Mouse (Mus musculus) liver, embryonic 14.5 days (tissue): ENCODE measurements around the gene Cd6. TPM values are rescaled to one million over a fixed set of nuclear protein-coding genes. Genes with fewer than 3 reads are reported as not detected.

Experiments
- ATAC-seq: fragments of 200-750 bp; cut with Nextera tagmentation; 2 replicates; pipeline ENCODE4 v1.8.0; 2017; ENCODE audit warnings: moderate number of reproducible peaks, mild to moderate bottlenecking, moderate library complexity; ENCODE audit not compliant: insufficient read depth
- DNase-seq, 3 experiments: peaks; one replicate each; pipeline ENCODE4 v3.0.0-alpha.2; 2012 to 2013; ENCODE audit warnings: low read depth in 3 of 3, low spot score in 3 of 3
- H3K27ac ChIP-seq: fragments of 300-500 bp; sonication (generic); 2 replicates; pipeline ENCODE4 v1.5.1; 2014; ENCODE audit warnings: moderate library complexity, mild to moderate bottlenecking, control low read depth, inconsistent platforms
- H3K27me3 ChIP-seq: fragments of 300-500 bp; sonication (generic); 2 replicates; pipeline ENCODE4 v1.6.1; 2014; ENCODE audit warnings: mild to moderate bottlenecking, low read length, moderate library complexity; ENCODE audit not compliant: control insufficient read depth, insufficient read depth
- H3K36me3 ChIP-seq: fragments of 300-500 bp; sonication (generic); replicated peaks from 2 replicates; pipeline ENCODE4 v1.6.1; 2014; ENCODE audit warnings: low read depth; ENCODE audit not compliant: control insufficient read depth, insufficient read depth
- H3K4me1 ChIP-seq, 2 experiments: fragments of 200-500 bp in 1 of 2; fragments of 300-500 bp in 1 of 2; sonication (generic) in 1 of 2; replicated peaks; 2 replicates each; pipeline ENCODE4 v1.6.1; 2012 to 2014; ENCODE audit warnings: antibody characterized with exemption in 1 of 2, inconsistent platforms in 1 of 2, low read length in 1 of 2; ENCODE audit not compliant: control insufficient read depth in 2 of 2, insufficient read depth in 2 of 2
- H3K4me2 ChIP-seq: fragments of 300-500 bp; sonication (generic); 2 replicates; pipeline ENCODE4 v1.6.1; 2014; ENCODE audit warnings: low read depth, mild to moderate bottlenecking, control low read depth, moderate library complexity
- H3K4me3 ChIP-seq, 2 experiments: fragments of 200-500 bp in 1 of 2; fragments of 300-500 bp in 1 of 2; sonication (generic) in 1 of 2; 2 replicates each; pipeline ENCODE4 v1.5.1; 2012 to 2014; ENCODE audit warnings: low read depth in 2 of 2, low read length in 2 of 2, mild to moderate bottlenecking in 2 of 2, control low read depth in 1 of 2, inconsistent platforms in 1 of 2, moderate library complexity in 1 of 2; ENCODE audit not compliant: insufficient read depth in 1 of 2
- H3K9ac ChIP-seq: fragments of 300-500 bp; sonication (generic); replicated peaks from 2 replicates; pipeline ENCODE4 v1.6.1; 2014; ENCODE audit warnings: mild to moderate bottlenecking, control low read depth, moderate library complexity
- H3K9me3 ChIP-seq: fragments of 300-500 bp; sonication (generic); 2 replicates; pipeline ENCODE4 v1.6.1; 2016; ENCODE audit warnings: low read length, mixed read lengths; ENCODE audit not compliant: control insufficient read depth
- CTCF ChIP-seq: IDR thresholded peaks from 2 replicates; pipeline ENCODE4 v1.5.1; 2016; ENCODE audit warnings: antibody characterized with exemption, low read depth, control low read depth
- EP300 ChIP-seq: IDR thresholded peaks from 2 replicates; pipeline ENCODE4 v1.6.1; 2016; ENCODE audit warnings: antibody characterized with exemption, low read depth
- WGBS: fragments of 180-500 bp; shearing (Covaris S2); extraction: QIAGEN DNeasy Blood & Tissue Kit; methylation state at CpG from one replicate; pipeline ENCODE4 v1.1.7; 2014; ENCODE audit not compliant: insufficient replicate concordance; 5-methylcytosine and 5-hydroxymethylcytosine counted together
- polyA plus RNA-seq, 2 experiments: library from polyadenylated mRNA; depleted of rRNA in 1 of 2; stranded (reverse) in 1 of 2; unstranded in 1 of 2; fragments of >200 nt; fragmentation: Nextera tagmentation in 1 of 2; extraction: Ambion mirVana in 1 of 2; gene quantifications; 2 replicates each; pipeline versions ENCODE4 v1.2.1 to v1.2.3; 2012 to 2014

The Cd6 gene
- polyA plus RNA-seq, 2 experiments = not detected

DNA sequence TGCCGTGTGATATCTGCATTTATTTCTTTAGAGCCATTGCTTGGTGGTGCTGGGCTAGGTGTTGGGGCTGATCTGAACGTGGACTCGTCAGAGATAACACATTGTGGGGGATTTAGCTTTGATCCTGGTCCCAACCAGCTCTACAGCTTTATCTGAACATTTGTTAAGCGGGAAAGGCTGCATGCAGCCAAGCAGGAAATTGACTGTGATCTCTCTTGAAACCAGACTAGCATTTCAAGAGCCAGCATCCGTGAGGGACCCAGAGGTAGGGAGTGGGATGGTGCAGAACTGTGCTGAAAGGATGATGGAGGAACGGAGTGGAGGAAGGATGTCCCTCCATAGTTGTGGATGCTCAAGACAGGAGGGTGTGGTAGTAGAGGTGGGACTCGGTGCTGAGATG, 56.5 kb downstream of the Cd6 start:
- H3K36me3 ChIP-seq = no peaks in the 10 kb centered on the region
- H3K9me3 ChIP-seq = no peaks in the 10 kb centered on the region
- DNase-seq (no peak), ATAC-seq (no peak)
- H3K27me3 ChIP-seq = no peaks in the 10 kb centered on the region
- H3K4me2 ChIP-seq = no peak overlapping the region
- TF ChIP-seq EP300 (no peak), CTCF (no peak)
- 43% methylated on average over 7 of the region's 7 CpGs for WGBS
- no peak overlapping the region for H3K9ac ChIP-seq
- no peak overlapping the region for H3K27ac ChIP-seq
- H3K4me3 ChIP-seq = no peak overlapping the region
- no peaks in the 10 kb centered on the region for H3K4me1 ChIP-seq

DNA sequence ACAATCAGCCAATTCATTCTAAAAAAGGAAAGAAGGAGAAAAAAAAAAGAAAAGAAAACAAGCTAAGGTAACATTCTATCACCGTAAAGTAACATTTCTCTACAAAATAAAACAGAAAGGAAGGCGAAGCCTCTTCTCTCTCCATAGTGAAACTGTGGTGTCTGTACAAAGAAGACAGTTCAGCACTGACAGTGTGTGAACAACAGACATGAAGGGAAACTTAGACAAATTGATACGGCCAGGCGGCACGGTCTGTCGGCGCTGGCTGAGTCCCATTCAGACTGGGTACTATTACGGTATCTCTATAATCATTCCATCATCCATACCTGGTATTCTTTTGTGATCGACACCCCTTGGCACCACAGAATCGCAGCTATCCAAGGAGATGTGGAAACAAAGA, 57.0 kb downstream of the Cd6 start:
- Histone ChIP-seq H3K4me1 (no peaks in the 10 kb centered on the region), H3K27ac (no peak overlapping the region), H3K36me3 (no peaks in the 10 kb centered on the region), H3K9me3 (no peaks in the 10 kb centered on the region), H3K4me2 (no peak overlapping the region), H3K4me3 (no peak overlapping the region), H3K9ac (no peak overlapping the region), H3K27me3 (no peaks in the 10 kb centered on the region)
- 73% methylated on average over 10 of the region's 10 CpGs for WGBS
- TF ChIP-seq CTCF (no peak), EP300 (no peak)
- DNase-seq (no peak), ATAC-seq (no peak)

GRCm38 (mm10) chr19:10771995-10772394, 57.9 kb downstream of the Cd6 start:
- Histone ChIP-seq H3K4me3 (no peak overlapping the region), H3K4me2 (no peak overlapping the region), H3K9me3 (no peaks in the 10 kb centered on the region), H3K9ac (no peak overlapping the region), H3K27me3 (no peaks in the 10 kb centered on the region), H3K36me3 (no peaks in the 10 kb centered on the region), H3K4me1 (no peaks in the 10 kb centered on the region), H3K27ac (no peak overlapping the region)
- TF ChIP-seq EP300 (no peak), CTCF (no peak)
- DNase-seq (no peak), ATAC-seq (no peak)
- WGBS = 56% methylated on average over 7 of the region's 7 CpGs

GRCm38 (mm10) chr19:10769429-10770195, 60.2 kb downstream of the Cd6 start:
- WGBS = 53% methylated on average over 12 of the region's 12 CpGs
- no peak for DNase-seq

GRCm38 (mm10) chr19:10768694-10769428, 61.0 kb downstream of the Cd6 start:
- TF ChIP-seq CTCF = no peak
- WGBS = 43% methylated on average over 6 of the region's 6 CpGs
- Histone ChIP-seq H3K4me3 (no peak overlapping the region), H3K36me3 (no peaks in the 10 kb centered on the region), H3K27ac (no peak overlapping the region), H3K4me1 (no peaks in the 10 kb centered on the region), H3K9me3 (no peaks in the 10 kb centered on the region), H3K4me2 (no peak overlapping the region), H3K9ac (no peak overlapping the region), H3K27me3 (no peaks in the 10 kb centered on the region)
- ATAC-seq (no peak), DNase-seq (no peak)

More at GRCm38 (mm10) chr19:10769429-10770195, 60.2 kb downstream of the Cd6 start:
- Histone ChIP-seq H3K9ac (no peak overlapping the region), H3K4me3 (no peak overlapping the region), H3K9me3 (no peaks in the 10 kb centered on the region), H3K36me3 (no peaks in the 10 kb centered on the region), H3K4me1 (no peaks in the 10 kb centered on the region), H3K4me2 (no peak overlapping the region), H3K27ac (no peak overlapping the region), H3K27me3 (no peaks in the 10 kb centered on the region)
- no peak for TF ChIP-seq EP300
- no peak for TF ChIP-seq CTCF
- no peak for ATAC-seq
